Mouse (Mus musculus): ENCODE measurements around the gene Plcb1.

DNA sequence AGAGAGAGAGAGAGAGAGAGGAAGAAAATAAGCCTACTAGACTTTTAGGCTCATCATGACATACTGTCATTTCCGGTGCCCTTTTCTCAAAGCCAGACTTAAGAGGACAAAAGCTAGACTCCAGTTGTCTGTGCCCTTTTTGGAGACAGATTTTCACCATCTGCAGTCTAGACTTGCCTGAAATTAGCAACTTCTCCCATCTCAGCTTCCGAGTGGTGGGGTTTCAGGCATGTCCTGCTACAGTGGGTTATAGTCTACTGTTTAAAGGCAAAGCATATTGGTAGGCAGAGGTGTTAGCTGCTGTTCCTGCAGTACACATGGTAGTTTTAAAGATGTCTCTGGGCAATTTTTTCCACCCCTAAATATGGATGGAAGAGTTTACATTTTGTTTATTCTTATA is 149.6 kb downstream of the Plcb1 start:
- TF ChIP-seq CTCF (IDR thresholded peaks at IDR 0.05) = no peak
- TF ChIP-seq POLR2A (IDR thresholded peaks at IDR 0.05; ENCODE audit: insufficient read depth, low read depth, low read length) = no peak
- TF ChIP-seq EP300 (IDR thresholded peaks at IDR 0.05; ENCODE audit: insufficient read depth, low read depth, low read length) = no peak
